Mouse (Mus musculus): Measurements from ENCODE around the gene Lmf1.

The Lmf1 gene

DNA sequence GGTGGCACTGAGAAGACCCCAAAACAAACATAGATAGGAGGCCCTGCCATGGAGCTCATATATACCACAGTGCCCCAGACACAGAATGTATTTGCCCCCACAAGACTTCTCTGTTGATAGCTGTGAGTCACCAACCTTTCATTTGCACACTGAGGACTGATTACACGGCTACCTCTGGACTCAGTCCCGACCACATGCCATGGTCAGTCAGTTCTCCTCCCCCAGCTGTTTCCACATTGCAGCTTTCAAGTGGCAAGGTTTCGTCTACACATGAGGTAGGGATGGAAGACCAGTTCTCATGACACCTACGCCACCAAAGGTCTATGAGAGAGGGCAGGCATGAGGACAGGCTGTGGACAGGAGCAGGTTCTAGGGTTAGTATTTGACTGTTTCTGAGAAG lies 132.3 kb downstream of the Lmf1 start:
- DNase-seq = no peak
